Mouse (Mus musculus): Measurements from ENCODE around the gene Tmem56. TPM values are rescaled to one million over a fixed set of nuclear protein-coding genes. Genes with fewer than 3 reads are reported as not detected.

The Tmem56 gene
- polyA plus RNA-seq, 1 experiment from 2014 or later = 0.79 TPM

- WGBS = 69% methylated on average over 20 of the region's 20 CpGs
- peak overlapping the region; percentile 24; the same call in 1 of the 2 replicates for H3K4me2 ChIP-seq
- no peak for ATAC-seq (ENCODE audit: extremely low read depth, insufficient number of reproducible peaks, low FRiP score, low TSS enrichment)
- H3K27me3 ChIP-seq (replicated peaks) = peaks cover 41% of the 10 kb centered on the region
- peaks cover 25% of the 10 kb centered on the region for H3K4me1 ChIP-seq
- H3K36me3 ChIP-seq = no peaks in the 10 kb centered on the region
- H3K27ac ChIP-seq (replicated peaks) = no peak overlapping the region
- no peak overlapping the region for H3K4me3 ChIP-seq
- H3K9ac ChIP-seq = no peak overlapping the region
- H3K9me3 ChIP-seq = no peaks in the 10 kb centered on the region
Measured at GRCm38 (mm10) chr3:121258521-121259478, 24.1 kb downstream of the Tmem56 start.

DNA sequence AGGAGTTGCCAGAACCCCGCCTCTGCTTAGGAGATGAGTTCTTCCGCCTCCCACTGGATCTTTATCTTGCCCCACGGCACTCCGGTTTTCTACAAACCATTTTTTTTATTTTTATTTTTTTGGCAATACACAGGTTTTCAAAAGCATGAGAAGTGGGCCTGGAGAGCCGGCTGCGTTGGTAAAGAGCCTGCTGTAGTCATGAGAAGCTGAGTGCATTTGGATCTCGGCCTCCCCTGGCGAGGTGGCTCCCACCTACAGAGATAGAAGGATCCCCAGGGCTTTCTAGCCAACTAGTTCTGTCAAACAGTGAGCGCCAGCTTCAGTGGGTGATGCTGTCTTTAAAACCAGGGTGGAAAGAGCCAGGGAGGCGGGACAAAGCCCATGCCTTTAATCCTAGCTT, 25.5 kb downstream of the Tmem56 start:
- H3K9me3 ChIP-seq = no peaks in the 10 kb centered on the region
- no peak overlapping the region for H3K4me3 ChIP-seq
- 76% methylated on average over 10 of the region's 10 CpGs for WGBS
- H3K4me2 ChIP-seq = no peak overlapping the region
- H3K4me1 ChIP-seq = peaks cover 19% of the 10 kb centered on the region
- no peak overlapping the region for H3K27ac ChIP-seq (replicated peaks)
- no peak overlapping the region for H3K9ac ChIP-seq
- H3K27me3 ChIP-seq (replicated peaks) = peaks cover 29% of the 10 kb centered on the region
- no peak for ATAC-seq (ENCODE audit: extremely low read depth, insufficient number of reproducible peaks, low FRiP score, low TSS enrichment)
- H3K36me3 ChIP-seq = no peaks in the 10 kb centered on the region

DNA sequence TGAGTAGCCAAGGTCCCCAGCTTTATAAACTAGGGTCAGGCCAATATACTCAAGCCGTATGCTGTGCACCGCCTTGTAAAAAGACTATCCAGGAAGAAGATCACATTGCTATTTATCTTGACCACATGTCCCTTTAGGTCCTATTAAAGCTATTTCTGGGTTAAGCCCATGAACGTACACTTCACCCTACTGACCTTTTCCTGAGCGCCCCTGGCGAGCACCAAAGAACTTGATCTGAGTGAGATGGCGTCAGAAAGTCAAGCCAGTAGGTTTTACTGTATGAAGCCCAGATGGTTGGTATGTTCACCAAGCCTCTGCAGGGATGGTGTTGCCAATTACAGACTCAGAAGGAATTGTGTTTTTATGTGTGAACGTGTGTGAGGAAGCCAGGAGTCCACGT, 26.8 kb downstream of the Tmem56 start:
- Histone ChIP-seq H3K36me3 (no peaks in the 10 kb centered on the region), H3K27ac (replicated peaks) (no peak overlapping the region), H3K27me3 (replicated peaks) (peaks cover 18% of the 10 kb centered on the region), H3K4me3 (no peak overlapping the region), H3K4me2 (no peak overlapping the region), H3K9ac (no peak overlapping the region), H3K4me1 (peaks cover 14% of the 10 kb centered on the region), H3K9me3 (no peaks in the 10 kb centered on the region)
- WGBS = 84% methylated on average over 8 of the region's 8 CpGs
- no peak for ATAC-seq (ENCODE audit: extremely low read depth, insufficient number of reproducible peaks, low FRiP score, low TSS enrichment)

DNA sequence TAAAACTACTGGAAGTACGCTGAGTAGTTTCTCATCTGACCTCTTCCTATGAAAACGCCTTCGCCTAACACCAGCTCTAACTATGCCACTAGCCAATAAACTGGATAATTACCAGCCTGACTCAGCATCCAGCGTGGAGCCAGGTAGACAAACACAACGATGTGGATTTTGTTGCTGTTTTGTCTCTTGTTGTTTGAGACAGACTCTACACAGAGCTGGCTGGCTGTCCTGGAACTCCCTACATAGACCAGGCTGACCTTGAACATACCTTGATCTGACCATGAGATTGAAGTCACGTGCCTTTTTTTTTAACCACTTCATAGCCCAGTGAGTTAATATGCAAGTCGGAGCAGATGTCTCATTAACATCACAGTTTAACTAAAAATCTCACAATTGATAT, 27.4 kb downstream of the Tmem56 start:
- WGBS = 86% methylated on average over 7 of the region's 7 CpGs
- H3K4me2 ChIP-seq = no peak overlapping the region
- no peak overlapping the region for H3K4me3 ChIP-seq

DNA sequence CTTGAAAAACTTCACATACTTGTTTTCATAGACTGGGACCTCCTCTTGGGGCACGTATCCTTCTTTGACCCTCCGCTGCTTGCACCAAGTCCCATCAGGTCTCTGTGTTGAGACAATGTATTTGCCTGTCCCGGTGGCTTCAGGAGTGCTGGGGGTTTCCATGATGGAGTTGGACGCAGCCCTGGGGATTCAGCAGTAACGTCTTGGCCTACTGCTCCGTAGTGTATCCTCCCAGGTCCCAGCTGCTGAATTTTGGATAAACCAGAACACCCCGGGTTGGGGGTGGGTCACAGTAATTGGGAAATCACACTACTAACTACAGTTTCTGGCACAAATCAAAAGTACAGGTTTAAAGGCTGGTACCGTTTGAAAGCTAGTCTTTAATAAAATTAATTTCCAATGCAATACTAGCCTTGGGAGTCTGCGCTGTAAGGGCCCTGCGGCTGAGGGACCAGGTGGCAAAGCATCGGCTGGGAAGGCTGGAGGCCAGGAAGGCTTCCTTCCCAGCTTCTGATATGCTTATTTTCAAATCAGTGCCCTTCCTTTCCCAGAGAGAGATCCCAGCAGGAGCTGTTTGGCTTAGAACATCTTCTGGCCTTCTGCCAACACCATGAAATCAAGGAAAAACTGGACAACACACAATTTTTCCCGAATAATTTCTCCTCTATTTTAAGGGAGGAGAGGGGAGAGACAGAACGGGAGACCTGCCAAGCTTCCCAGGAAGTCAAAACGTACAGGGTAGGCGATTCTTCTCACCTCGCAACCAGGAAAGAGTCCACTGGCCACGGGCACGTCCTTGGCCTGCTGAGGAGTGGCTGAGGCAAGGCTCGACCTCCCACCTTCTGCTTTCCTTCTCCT, 32.1 kb downstream of the Tmem56 start:
- ATAC-seq (ENCODE audit: extremely low read depth, insufficient number of reproducible peaks, low FRiP score, low TSS enrichment) = no peak
- Histone ChIP-seq H3K4me3 (no peak overlapping the region), H3K27me3 (replicated peaks) (no peaks in the 10 kb centered on the region), H3K4me1 (0 out of 2 replicates have a peak, but pooled peaks cover 5% of the 10 kb centered on the region), H3K9ac (no peak overlapping the region), H3K9me3 (no peaks in the 10 kb centered on the region), H3K36me3 (no peaks in the 10 kb centered on the region), H3K4me2 (no peak overlapping the region), H3K27ac (replicated peaks) (no peak overlapping the region)
- 70% methylated on average over 19 of the region's 19 CpGs for WGBS

More for the DNA sequence above, 27.4 kb downstream of the Tmem56 start:
- no peak for ATAC-seq (ENCODE audit: extremely low read depth, insufficient number of reproducible peaks, low FRiP score, low TSS enrichment)
- H3K27me3 ChIP-seq (replicated peaks) = peaks cover 12% of the 10 kb centered on the region
- H3K9ac ChIP-seq = no peak overlapping the region
- H3K9me3 ChIP-seq = no peaks in the 10 kb centered on the region
- H3K4me1 ChIP-seq = peaks cover 18% of the 10 kb centered on the region
- no peak overlapping the region for H3K27ac ChIP-seq (replicated peaks)
- no peaks in the 10 kb centered on the region for H3K36me3 ChIP-seq

DNA sequence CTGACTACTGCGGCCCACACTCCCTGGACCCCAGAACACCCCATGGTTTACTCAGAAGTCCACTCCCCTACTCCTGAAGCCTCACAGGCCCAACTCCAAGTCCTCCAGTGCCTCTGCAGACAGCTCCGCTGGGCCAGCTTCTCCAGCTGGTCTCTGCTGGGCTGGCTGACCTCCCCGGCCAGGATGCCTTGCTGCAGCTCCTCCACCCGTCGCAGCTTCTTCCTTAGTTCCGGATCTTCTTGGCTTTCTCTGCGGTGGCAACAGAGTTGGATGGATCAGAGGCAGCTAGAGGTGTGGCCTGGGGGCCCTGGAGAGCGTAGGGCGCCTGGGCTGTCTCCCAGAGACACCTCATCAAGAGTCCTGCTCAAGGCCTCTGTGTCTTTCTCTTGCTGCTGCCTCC, 32.9 kb downstream of the Tmem56 start:
- no peak overlapping the region for H3K4me3 ChIP-seq
- no peaks in the 10 kb centered on the region for H3K27me3 ChIP-seq (replicated peaks)
- 0 out of 2 replicates have a peak, but pooled peaks cover 5% of the 10 kb centered on the region for H3K4me1 ChIP-seq
- no peak overlapping the region for H3K4me2 ChIP-seq
- no peaks in the 10 kb centered on the region for H3K9me3 ChIP-seq
- no peak overlapping the region for H3K27ac ChIP-seq (replicated peaks)
- no peak for ATAC-seq (ENCODE audit: extremely low read depth, insufficient number of reproducible peaks, low FRiP score, low TSS enrichment)
- WGBS = 88% methylated on average over 9 of the region's 9 CpGs
- no peaks in the 10 kb centered on the region for H3K36me3 ChIP-seq
- no peak overlapping the region for H3K9ac ChIP-seq

GRCm38 (mm10) chr3:121242941-121243340, 40.0 kb downstream of the Tmem56 start:
- ATAC-seq (ENCODE audit: extremely low read depth, insufficient number of reproducible peaks, low FRiP score, low TSS enrichment) = no peak
- H3K9me3 ChIP-seq = no peaks in the 10 kb centered on the region
- H3K9ac ChIP-seq = no peak overlapping the region
- H3K27me3 ChIP-seq (replicated peaks) = no peaks in the 10 kb centered on the region
- H3K4me2 ChIP-seq = no peak overlapping the region
- no peak overlapping the region for H3K27ac ChIP-seq (replicated peaks)
- H3K4me3 ChIP-seq = no peak overlapping the region
- peaks cover 13% of the 10 kb centered on the region for H3K4me1 ChIP-seq
- 76% methylated on average over 4 of the region's 4 CpGs for WGBS
- H3K36me3 ChIP-seq = no peaks in the 10 kb centered on the region

DNA sequence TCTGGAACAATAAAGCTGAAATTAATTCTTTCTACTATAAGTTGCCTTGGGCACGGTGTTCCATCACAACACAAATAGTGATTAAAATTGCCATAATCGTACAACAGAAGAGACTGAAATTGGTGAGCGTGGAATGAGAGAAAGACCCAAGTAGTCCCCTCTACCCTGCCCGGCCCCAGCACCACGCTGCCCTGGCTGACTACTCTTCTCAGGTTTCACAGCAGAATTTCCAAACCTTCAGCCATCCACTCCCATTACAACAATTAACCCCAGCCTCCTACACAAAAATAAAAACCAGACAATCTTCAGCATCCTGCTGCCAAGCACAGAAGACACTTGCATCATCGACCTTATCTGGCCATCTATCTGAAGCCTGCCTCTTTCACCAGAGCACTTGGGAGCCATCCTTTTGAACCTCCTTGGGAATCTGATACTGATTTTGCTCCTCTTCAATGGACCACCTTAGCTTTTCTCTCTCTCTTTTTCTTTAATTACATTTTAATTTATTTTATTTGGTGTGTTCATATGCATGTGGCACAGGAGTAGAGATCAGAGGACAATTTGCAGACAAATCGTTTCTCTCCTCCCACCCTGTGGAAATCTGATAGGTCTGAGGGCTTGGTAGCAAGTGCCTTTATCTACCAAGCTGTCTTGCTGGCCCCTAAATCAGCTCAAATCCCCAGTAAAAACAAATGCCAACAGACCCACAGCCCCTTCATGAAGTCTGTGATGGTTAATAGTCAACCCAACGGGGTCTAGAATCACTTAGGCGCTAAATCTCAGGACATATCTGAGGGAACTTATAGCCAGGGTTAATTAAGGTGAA, 40.6 kb downstream of the Tmem56 start:
- H3K36me3 ChIP-seq = no peaks in the 10 kb centered on the region
- 64% methylated on average over 9 of the region's 9 CpGs for WGBS
- no peak for ATAC-seq (ENCODE audit: extremely low read depth, insufficient number of reproducible peaks, low FRiP score, low TSS enrichment)
- no peak overlapping the region for H3K4me2 ChIP-seq
- H3K9ac ChIP-seq = no peak overlapping the region
- H3K9me3 ChIP-seq = no peaks in the 10 kb centered on the region
- peaks cover 13% of the 10 kb centered on the region for H3K4me1 ChIP-seq
- H3K4me3 ChIP-seq = no peak overlapping the region
- no peak overlapping the region for H3K27ac ChIP-seq (replicated peaks)
- no peaks in the 10 kb centered on the region for H3K27me3 ChIP-seq (replicated peaks)

- Histone ChIP-seq H3K9me3 (no peaks in the 10 kb centered on the region), H3K27ac (replicated peaks) (no peak overlapping the region), H3K27me3 (replicated peaks) (no peaks in the 10 kb centered on the region), H3K4me2 (peak overlapping the region; percentile 11; the same call in 1 of the 2 replicates), H3K36me3 (no peaks in the 10 kb centered on the region), H3K9ac (no peak overlapping the region), H3K4me1 (peaks cover 13% of the 10 kb centered on the region), H3K4me3 (no peak overlapping the region)
- no peak for ATAC-seq (ENCODE audit: extremely low read depth, insufficient number of reproducible peaks, low FRiP score, low TSS enrichment)
- WGBS = 41% methylated on average over 8 of the region's 8 CpGs
Measured at GRCm38 (mm10) chr3:121240362-121241040, 42.4 kb downstream of the Tmem56 start.

DNA sequence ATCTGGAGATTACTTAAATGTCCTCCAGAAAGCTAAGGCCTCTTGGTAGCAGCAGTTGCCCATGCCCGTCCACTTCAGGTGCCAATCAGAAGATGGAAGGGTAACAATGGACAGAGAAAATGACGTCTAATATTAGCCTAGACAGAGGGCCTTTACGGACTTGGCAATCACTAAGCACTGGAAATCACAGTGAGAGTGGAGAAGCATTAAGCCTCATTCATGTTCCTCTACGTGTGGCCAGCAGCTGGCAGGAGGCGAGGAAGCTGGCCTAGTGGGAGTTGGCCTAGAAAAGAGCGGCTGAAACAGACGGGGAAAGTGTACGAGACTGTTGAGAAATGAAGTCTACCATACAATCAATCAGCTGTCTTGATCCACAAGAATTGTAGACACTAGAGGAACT, 43.8 kb downstream of the Tmem56 start:
- Histone ChIP-seq H3K36me3 (no peaks in the 10 kb centered on the region), H3K27me3 (replicated peaks) (no peaks in the 10 kb centered on the region), H3K9ac (no peak overlapping the region), H3K9me3 (no peaks in the 10 kb centered on the region), H3K27ac (replicated peaks) (no peak overlapping the region), H3K4me3 (no peak overlapping the region), H3K4me1 (peaks cover 12% of the 10 kb centered on the region), H3K4me2 (no peak overlapping the region)
- WGBS = 68% methylated on average over 8 of the region's 8 CpGs
- ATAC-seq (ENCODE audit: extremely low read depth, insufficient number of reproducible peaks, low FRiP score, low TSS enrichment) = no peak
